Mouse (Mus musculus) megakaryocyte, embryonic 14.5 days (primary cell): ENCODE results near the gene Ube2dnl1. TPM values are rescaled to one million over a fixed set of nuclear protein-coding genes. Genes with fewer than 3 reads are reported as not detected.

ENCODE experiments used
- H3K27me3 ChIP-seq: replicated peaks from 2 replicates; pipeline ENCODE3; 2012; ENCODE audit warnings: inconsistent platforms
- H3K36me3 ChIP-seq: replicated peaks from 2 replicates; pipeline ENCODE3; 2012; ENCODE audit warnings: low read length, inconsistent platforms, mixed read lengths
- H3K4me1 ChIP-seq: 2 replicates; pipeline ENCODE4 v1.6.1; 2012; ENCODE audit warnings: inconsistent platforms
- H3K4me3 ChIP-seq: replicated peaks from 2 replicates; pipeline ENCODE3; 2012; ENCODE audit warnings: moderate library complexity, mild to moderate bottlenecking, inconsistent platforms
- H3K9me3 ChIP-seq: 2 replicates; pipeline ENCODE4 v1.6.1; 2012; ENCODE audit warnings: inconsistent platforms
- FLI1 ChIP-seq: IDR thresholded peaks from 2 replicates; pipeline ENCODE4 v1.6.1; 2012; ENCODE audit warnings: low read length, inconsistent platforms, mixed read lengths
- GATA1 ChIP-seq: IDR thresholded peaks from 3 replicates; pipeline ENCODE4 v1.6.1; 2012; ENCODE audit warnings: mixed read lengths, low read length, inconsistent platforms, borderline replicate concordance
- polyA plus RNA-seq: library from polyadenylated mRNA; stranded (reverse); fragments of >175 nt; gene quantifications from 2 replicates; pipeline ENCODE4 v1.2.3, GENCODE M21; 2012; ENCODE audit warnings: low replicate concordance; ENCODE audit not compliant: insufficient read depth

The Ube2dnl1 gene
- polyA plus RNA-seq: not detected in 2 replicates

GRCm38 (mm10) chrX:114904712-114905111, at the start of gene Ube2dnl1:
Gene Ube2dnl1 (plus strand): TSS chrX:114905012.
- no peak within 1 kb of the TSS for H3K4me3 ChIP-seq
- TF ChIP-seq FLI1: no peak
- no peak for TF ChIP-seq GATA1
- no peaks in the 10 kb centered on the region for H3K27me3 ChIP-seq
- H3K36me3 ChIP-seq: no peaks in the 10 kb centered on the region
- no peaks in the 10 kb centered on the region for H3K9me3 ChIP-seq
- no peaks in the 10 kb centered on the region for H3K4me1 ChIP-seq

GRCm38 (mm10) chrX:114895489-114895888, 9.3 kb upstream of the Ube2dnl1 start:
- TF ChIP-seq FLI1 (no peak), GATA1 (no peak)
- H3K4me3 ChIP-seq: no peak overlapping the region
- H3K9me3 ChIP-seq: no peaks in the 10 kb centered on the region
- no peaks in the 10 kb centered on the region for H3K36me3 ChIP-seq
- no peaks in the 10 kb centered on the region for H3K4me1 ChIP-seq
- no peaks in the 10 kb centered on the region for H3K27me3 ChIP-seq

GRCm38 (mm10) chrX:114897506-114897905, 7.3 kb upstream of the Ube2dnl1 start:
- Histone ChIP-seq H3K36me3 (no peaks in the 10 kb centered on the region), H3K4me1 (no peaks in the 10 kb centered on the region), H3K27me3 (no peaks in the 10 kb centered on the region), H3K4me3 (no peak overlapping the region), H3K9me3 (no peaks in the 10 kb centered on the region)
- TF ChIP-seq FLI1 (no peak), GATA1 (no peak)

- Histone ChIP-seq H3K9me3 (no peaks in the 10 kb centered on the region), H3K4me1 (no peaks in the 10 kb centered on the region), H3K36me3 (no peaks in the 10 kb centered on the region), H3K27me3 (no peaks in the 10 kb centered on the region), H3K4me3 (no peak overlapping the region)
- no peak for TF ChIP-seq GATA1
- TF ChIP-seq FLI1: no peak
These were observed 1.4 kb upstream of the Ube2dnl1 start for GRCm38 (mm10) chrX:114903391-114903790.

GRCm38 (mm10) chrX:114907282-114907681, 2.5 kb downstream of the Ube2dnl1 start, which contains the start of gene Ube2dnl2:
Gene Ube2dnl2 (plus strand): TSS chrX:114907582.
- no peaks in the 10 kb centered on the region for H3K36me3 ChIP-seq
- H3K4me3 ChIP-seq: no peak within 1 kb of the TSS
- no peaks in the 10 kb centered on the region for H3K4me1 ChIP-seq
- no peaks in the 10 kb centered on the region for H3K27me3 ChIP-seq
- TF ChIP-seq FLI1: no peak
- TF ChIP-seq GATA1: no peak
- no peaks in the 10 kb centered on the region for H3K9me3 ChIP-seq

GRCm38 (mm10) chrX:114955066-114955465, 50.3 kb downstream of the Ube2dnl1 start:
- H3K36me3 ChIP-seq: no peaks in the 10 kb centered on the region
- TF ChIP-seq FLI1 (no peak), GATA1 (no peak)
- H3K4me1 ChIP-seq: no peaks in the 10 kb centered on the region
- no peak overlapping the region for H3K4me3 ChIP-seq
- H3K9me3 ChIP-seq: no peaks in the 10 kb centered on the region
- H3K27me3 ChIP-seq: no peaks in the 10 kb centered on the region

Other genes with a start within 250 kb of the Ube2dnl1 start
- not detected in 2 replicates for gene Ube2dnl2, start 2.6 kb downstream of the Ube2dnl1 start, polyA plus RNA-seq